Mouse (Mus musculus) thymus, postnatal 25 days (tissue): ENCODE measurements around the gene Ppp1r32.

ENCODE experiments used
- DNase-seq: peaks from one replicate; pipeline ENCODE4 v3.0.0; 2022

Ppp1r32 gene

DNA sequence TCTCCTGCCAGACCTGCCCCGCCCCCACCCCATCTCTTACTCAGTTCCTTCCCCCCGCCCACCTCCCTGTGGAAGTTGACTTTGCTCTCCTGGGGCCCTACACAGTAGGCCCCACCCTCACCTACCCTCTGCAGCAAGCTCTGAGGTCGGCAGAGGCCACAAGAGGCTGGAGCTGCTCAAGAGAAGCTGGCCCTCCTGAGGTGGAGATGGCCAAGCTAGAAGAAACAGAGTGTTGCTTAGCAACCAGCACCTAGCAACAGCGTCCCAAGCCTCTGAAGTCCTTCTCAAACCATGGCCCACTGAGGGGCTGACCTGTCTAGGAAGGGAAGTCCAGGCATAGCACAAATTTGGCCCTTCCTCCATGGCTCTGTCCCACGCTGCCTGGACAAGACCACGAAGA lies at the start of gene Ppp1r32:
Gene Ppp1r32, minus strand, starts transcription at position 226 of the 400 bp plus-strand sequence.
- no peak for DNase-seq

- DNase-seq, result no peak
These were observed 47.4 kb upstream of the Ppp1r32 start for GRCm38 (mm10) chr19:10530082-10530481.

GRCm38 (mm10) chr19:10525910-10526309 lies 43.2 kb upstream of the Ppp1r32 start, which contains the start of gene Sdhaf2:
TSS of gene Sdhaf2 (minus strand) at chr19:10526142.
- DNase-seq, result no peak

DNA sequence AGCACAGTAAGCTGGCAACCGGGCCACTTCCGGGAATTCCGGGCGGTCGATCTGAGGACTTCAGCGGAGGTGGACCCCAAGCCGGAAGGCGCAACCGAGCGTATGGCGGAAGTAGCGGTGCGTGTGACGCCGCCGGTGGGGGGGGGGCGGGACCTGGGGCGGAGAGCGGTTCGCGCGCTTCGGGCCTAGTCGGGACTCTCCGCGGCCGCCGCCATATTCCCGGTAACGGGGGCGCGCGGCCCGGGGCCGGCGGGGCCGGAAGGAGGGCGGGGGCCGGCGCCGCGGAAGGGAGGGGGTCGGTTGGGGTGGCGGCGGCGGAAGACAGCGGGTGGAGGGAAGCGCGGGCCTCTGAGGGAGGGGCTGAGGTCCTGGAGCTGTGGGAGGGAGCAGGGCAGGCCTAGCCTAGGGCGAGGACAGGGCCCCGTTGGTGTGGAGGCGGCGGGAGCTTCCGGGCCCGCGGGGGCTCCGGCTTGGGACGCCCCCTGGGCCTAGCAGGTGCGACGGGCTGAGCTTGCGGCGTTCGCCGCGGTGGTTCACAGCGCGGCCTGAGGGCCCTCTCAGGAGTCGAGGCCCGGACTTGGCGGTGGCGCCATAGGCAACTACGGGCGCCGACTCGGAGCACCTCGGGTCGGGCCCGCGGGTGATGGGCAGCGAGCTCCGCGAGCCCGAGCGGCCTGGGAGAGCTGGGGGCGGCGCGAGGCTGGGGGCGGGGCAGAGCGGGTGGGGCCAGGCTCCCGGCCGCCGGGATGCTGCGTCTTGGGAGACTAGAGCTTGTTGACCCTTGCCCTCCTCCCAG lies 42.6 kb upstream of the Ppp1r32 start, which contains the start of gene Cpsf7:
Gene Cpsf7, plus strand, starts transcription at position 161 of the 796 bp plus-strand sequence.
- peak; percentile 88 for DNase-seq

DNA sequence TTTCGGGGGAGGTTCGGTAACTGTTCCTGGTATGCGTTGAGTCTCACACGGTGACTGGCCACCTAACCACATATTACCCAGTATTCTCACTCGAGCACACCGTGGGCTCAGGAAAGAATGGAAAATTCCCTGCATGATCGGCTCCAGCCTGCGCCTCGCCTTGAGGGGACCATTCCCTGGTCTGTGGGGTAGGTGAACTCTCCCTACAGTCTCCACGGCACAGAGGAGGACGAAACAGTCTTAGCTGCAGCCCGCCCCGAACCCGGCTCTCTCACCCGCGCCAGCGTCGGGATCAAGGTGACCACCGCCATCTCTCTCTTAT lies 42.0 kb upstream of the Ppp1r32 start:
- no peak for DNase-seq

GRCm38 (mm10) chr19:10523483-10524080 lies 40.9 kb upstream of the Ppp1r32 start:
- no peak for DNase-seq

DNA sequence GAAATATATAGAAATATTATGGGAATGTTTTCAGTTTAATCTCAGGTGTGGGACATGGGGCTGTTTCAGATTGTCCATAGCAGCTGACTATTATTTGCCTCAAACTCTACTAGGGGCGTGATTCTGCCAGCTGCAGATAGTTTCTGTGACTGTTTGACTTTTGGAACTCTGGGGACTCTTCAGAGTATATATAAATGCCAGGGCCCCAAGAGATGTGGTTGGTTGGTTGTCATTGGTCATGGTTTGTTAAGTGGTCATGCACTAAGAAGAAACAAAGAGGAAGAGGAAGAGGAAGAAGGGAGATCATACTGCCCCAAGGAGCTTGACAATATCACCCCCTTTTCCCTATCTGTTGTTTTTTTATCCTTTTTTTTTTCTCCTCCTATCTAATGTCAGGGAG lies 39.2 kb upstream of the Ppp1r32 start:
- no peak for DNase-seq

DNA sequence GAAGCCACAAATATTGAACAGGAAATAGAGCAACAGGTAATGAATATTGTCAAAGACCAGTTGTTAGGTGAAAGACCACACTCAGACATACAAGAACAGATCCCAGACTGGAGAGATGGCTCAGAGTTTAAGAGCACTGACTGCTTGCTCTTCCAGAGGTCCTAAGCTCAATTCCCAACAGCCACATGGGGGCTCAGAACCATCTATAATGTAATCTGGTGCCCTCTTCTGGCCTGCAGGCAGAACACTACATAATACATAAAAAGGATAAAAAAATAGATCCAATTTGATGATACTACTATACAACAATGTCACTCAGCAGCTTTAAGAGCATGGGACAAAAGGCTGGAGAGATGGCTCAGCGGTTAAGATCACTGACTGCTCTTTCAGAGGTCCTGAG lies 37.6 kb upstream of the Ppp1r32 start:
- DNase-seq, result no peak

GRCm38 (mm10) chr19:10510759-10511330 lies 28.1 kb upstream of the Ppp1r32 start:
- DNase-seq, result no peak

- DNase-seq, result peak; percentile 49
These were observed 19.8 kb upstream of the Ppp1r32 start for GRCm38 (mm10) chr19:10502571-10502970.

GRCm38 (mm10) chr19:10500581-10500980 lies 17.9 kb upstream of the Ppp1r32 start:
- no peak for DNase-seq

- DNase-seq, result no peak
These were observed 14.9 kb upstream of the Ppp1r32 start for GRCm38 (mm10) chr19:10497512-10498160.

- no peak for DNase-seq
These were observed 14.2 kb upstream of the Ppp1r32 start for GRCm38 (mm10) chr19:10496976-10497375.

- no peak for DNase-seq
These were observed 12.9 kb upstream of the Ppp1r32 start for GRCm38 (mm10) chr19:10495670-10496069.

GRCm38 (mm10) chr19:10486264-10486738 lies 3.6 kb upstream of the Ppp1r32 start:
- peak; percentile 30 for DNase-seq

DNA sequence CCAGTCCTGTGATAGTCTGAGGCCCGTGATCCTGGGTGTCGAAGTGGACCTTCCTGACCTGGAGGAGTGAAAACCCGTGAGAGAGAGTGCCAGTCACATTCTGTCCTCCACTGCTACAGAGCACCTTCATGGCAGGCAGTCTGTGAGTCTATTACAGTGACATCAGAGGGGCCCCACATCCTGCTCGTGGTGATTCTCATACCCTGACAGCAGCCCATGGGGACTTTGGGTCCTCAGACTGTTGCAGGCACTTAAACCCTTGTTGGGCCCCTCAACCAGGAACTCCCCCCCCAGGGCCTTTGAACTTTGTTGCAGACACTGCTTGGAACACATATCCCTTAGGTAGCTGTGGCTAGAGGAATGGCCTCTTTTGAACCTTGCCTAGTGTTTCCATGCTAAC lies 3.2 kb downstream of the Ppp1r32 start:
- DNase-seq, result no peak

DNA sequence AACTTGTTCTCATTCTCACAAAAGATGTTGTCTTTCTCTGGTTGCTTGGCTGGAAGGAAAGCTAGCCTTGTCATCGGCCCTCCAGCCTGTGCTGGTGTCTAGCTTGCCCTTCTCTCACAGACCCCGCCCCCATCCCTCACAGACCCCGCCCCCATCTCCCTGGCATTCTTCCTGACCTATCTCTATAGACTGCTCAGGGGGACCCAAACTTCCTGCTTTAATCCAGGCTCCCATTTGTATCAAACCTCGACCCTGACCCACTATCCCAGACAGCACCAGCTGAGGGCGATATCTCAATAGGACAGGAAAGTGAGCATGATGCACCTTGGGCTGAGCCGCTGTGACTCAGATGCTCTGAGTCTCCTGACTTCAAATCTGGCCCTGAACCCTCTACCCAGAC lies 8.9 kb downstream of the Ppp1r32 start:
- DNase-seq, result no peak

DNA sequence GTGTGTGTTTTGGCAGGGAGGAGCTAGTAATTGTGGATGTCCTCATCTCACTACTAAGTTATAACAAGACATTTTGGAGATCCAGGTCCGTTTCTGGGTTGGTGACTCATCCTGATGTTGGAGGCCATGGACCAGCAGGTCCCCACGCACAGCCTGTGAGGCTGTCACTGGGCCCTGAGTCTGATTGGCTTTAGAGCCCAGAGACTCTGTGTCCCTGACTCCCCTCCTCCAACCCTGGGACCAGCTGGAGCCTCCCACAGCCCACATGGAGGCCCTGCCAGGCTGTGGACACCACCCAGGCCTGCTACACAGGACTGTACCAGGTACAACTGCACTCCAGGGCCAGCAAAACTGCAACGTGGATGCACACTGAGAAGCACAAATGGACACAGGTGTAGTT lies 9.8 kb downstream of the Ppp1r32 start:
- DNase-seq, result no peak

DNA sequence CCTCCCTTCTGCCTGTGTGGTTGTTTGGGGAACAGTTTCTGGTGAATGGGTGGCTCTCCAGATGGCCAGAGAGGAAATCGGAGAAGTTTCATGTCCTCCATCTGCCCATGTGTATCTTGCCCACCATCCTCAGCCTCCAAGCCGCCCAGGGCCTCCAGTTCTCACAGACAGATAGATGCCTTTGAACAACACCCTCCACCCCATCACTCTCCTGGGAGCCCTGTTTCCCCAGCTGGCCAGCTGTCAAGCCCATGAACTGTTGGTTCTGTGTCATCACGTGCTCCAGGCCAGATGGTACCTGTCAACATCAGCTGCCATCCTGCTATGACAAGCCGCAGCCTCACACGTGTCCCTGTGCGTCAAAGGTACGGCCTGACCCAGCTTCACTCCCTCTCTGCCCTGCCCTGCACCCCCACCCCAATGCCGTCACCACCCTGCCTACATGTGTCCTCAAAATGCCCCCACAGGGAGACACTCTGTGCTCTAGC lies 13.5 kb downstream of the Ppp1r32 start:
- DNase-seq, result no peak

- no peak for DNase-seq
These were observed 18.3 kb downstream of the Ppp1r32 start for GRCm38 (mm10) chr19:10464427-10464826.

DNA sequence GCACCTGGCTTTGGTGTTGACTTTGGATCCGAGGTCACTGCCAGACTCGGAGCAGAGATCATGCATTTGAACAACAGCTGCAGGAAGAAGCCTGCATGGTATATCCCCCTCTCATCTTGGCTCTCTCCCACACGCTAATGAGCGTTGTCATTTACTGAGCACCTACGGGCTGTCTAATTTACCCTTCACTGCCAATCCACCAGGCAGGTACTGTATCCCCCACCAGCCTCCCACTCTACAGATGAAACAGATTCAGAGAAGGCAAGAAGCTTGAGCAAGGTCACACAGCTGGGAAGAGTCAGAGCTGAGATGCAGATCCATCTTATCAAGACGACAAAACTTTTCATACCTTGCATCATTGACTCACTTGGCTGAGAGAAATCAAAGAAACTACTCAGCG lies 21.1 kb downstream of the Ppp1r32 start:
- no peak for DNase-seq

DNA sequence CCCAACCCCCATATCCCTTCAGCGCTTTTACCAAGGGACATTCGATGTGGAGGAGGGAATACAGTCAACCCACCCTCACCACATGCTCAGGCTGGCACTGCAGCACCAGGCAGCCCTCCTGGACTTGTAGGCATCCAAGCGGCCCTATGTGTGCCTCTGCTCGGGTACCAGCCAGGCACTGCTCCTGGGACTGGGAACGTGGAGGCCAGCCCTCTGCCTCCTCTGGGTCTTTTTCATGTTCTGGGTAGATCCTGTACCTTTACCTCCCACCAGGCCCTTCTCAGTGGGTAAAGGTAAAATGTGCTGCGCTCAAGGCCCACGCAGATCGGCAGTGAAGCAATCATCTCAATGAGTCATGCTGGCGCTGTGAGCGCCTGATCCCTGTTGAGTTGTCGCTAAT lies 22.8 kb downstream of the Ppp1r32 start:
- no peak for DNase-seq

DNA sequence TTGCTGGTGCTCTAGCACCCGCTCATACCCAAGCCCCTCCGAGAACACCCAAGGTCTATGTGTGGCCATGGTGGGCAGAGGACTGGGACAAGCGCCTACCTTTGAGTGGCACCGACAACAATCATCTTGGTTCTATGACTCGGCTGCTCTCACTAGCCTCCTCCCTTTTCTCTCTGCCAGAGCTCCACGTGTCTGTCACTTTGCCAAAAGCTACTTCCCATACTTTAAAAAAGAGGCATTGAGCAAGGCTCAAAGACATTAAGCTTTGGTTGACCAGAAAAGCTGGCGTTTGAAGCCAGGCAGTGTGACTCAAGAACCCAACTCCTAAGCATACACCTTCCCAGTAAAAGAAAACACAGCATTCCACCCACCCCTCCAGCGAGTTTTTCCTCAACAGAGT lies 24.6 kb downstream of the Ppp1r32 start:
- no peak for DNase-seq

DNA sequence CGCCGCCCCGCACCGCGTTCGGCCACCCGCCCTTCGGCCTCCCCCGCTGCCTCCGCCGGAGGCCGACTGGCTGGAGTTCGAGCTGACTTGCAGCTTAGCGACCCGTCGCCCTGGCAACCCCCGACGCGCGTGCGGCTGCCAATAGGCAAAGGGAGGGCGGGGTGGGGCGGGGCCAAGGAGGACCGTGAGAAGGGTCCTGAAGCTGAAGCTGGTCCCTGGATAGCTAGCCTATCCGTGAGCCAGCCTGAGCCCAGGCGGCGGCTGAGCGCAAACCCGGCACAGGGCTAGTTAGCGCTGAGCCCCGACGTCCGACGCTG lies 25.3 kb downstream of the Ppp1r32 start:
- DNase-seq, result peak; percentile 10
